Mouse (Mus musculus): Measurements from ENCODE around the gene Fgfr2.

GRCm38 (mm10) chr7:130324716-130325401, 2798.3 kb downstream of the Fgfr2 start:
- TF ChIP-seq MYOD1 (IDR thresholded peaks at IDR 0.05; ENCODE audit: control insufficient read depth, insufficient read length, low read depth) (no peak), CTCF (IDR thresholded peaks at IDR 0.05; ENCODE audit: control insufficient read depth, insufficient read depth, insufficient read length) (no peak), USF1 (IDR thresholded peaks at IDR 0.05; ENCODE audit: low read depth) (no peak), MYOG (IDR thresholded peaks at IDR 0.05; ENCODE audit: control insufficient read depth, extremely low read depth, insufficient read length) (no peak), CEBPB (IDR thresholded peaks at IDR 0.05; ENCODE audit: low read depth) (no peak), MAX (IDR thresholded peaks at IDR 0.05) (no peak), FOSL1 (IDR thresholded peaks at IDR 0.05; ENCODE audit: insufficient read depth, low read length, poor library complexity, severe bottlenecking) (no peak)
